Mouse (Mus musculus): Measurements from ENCODE around the gene Slc5a2. TPM values are rescaled to one million over a fixed set of nuclear protein-coding genes. Genes with fewer than 3 reads are reported as not detected.

The Slc5a2 gene
- total and polyA plus RNA-seq, 3 experiments, result 0.37 TPM; not detected in 2

- TF ChIP-seq POLR2A (IDR thresholded peaks at IDR 0.05; ENCODE audit: insufficient read depth, low read depth, low read length) (no peak), EP300 (IDR thresholded peaks at IDR 0.05; ENCODE audit: insufficient read depth, low read depth, low read length) (no peak), CTCF (IDR thresholded peaks at IDR 0.05) (no peak)
- no peak for DNase-seq
- WGBS, result 62% methylated on average over 7 of the region's 7 CpGs
- Histone ChIP-seq H3K4me3 (no peak overlapping the region), H3K27ac (no peak overlapping the region), H3K27me3 (ENCODE audit: control insufficient read depth, insufficient read depth, low read length) (no peaks in the 10 kb centered on the region), H3K4me1 (ENCODE audit: control insufficient read depth, insufficient read depth, low read length) (no peaks in the 10 kb centered on the region), H3K79me2 (replicated peaks; ENCODE audit: control insufficient read depth, insufficient read depth, low read length) (no peaks in the 10 kb centered on the region), H3K9ac (ENCODE audit: low read depth, low read length) (no peak overlapping the region), H3K36me3 (ENCODE audit: control insufficient read depth, insufficient read depth, low read length) (no peaks in the 10 kb centered on the region)
- intact Hi-C loops (cut with DNase I), result no loop called here
Observed at GRCm38 (mm10) chr7:128282532-128283244, 17.2 kb downstream of the Slc5a2 start.

GRCm38 (mm10) chr7:128284047-128284446 is 18.6 kb downstream of the Slc5a2 start:
- Histone ChIP-seq H3K36me3 (ENCODE audit: control insufficient read depth, insufficient read depth, low read length) (no peaks in the 10 kb centered on the region), H3K27ac (no peak overlapping the region)

GRCm38 (mm10) chr7:128285060-128285459 is 19.6 kb downstream of the Slc5a2 start:
- H3K36me3 ChIP-seq (ENCODE audit: control insufficient read depth, insufficient read depth, low read length), result no peaks in the 10 kb centered on the region
- intact Hi-C loops (cut with DNase I), result no loop called here
- 85% methylated on average over 8 of the region's 8 CpGs for WGBS

More at GRCm38 (mm10) chr7:128284047-128284446, 18.6 kb downstream of the Slc5a2 start:
- WGBS, result 73% methylated on average over 5 of the region's 5 CpGs
- Histone ChIP-seq H3K4me1 (ENCODE audit: control insufficient read depth, insufficient read depth, low read length) (peaks cover 3% of the 10 kb centered on the region; the same call in 1 of the 2 replicates), H3K4me3 (no peak overlapping the region), H3K27me3 (ENCODE audit: control insufficient read depth, insufficient read depth, low read length) (no peaks in the 10 kb centered on the region), H3K79me2 (replicated peaks; ENCODE audit: control insufficient read depth, insufficient read depth, low read length) (no peaks in the 10 kb centered on the region), H3K9ac (ENCODE audit: low read depth, low read length) (no peak overlapping the region)
- intact Hi-C loops (cut with DNase I), result no loop called here
- no peak for TF ChIP-seq EP300 (IDR thresholded peaks at IDR 0.05; ENCODE audit: insufficient read depth, low read depth, low read length)
- no peak for TF ChIP-seq CTCF (IDR thresholded peaks at IDR 0.05)
- no peak for TF ChIP-seq POLR2A (IDR thresholded peaks at IDR 0.05; ENCODE audit: insufficient read depth, low read depth, low read length)
- DNase-seq, result no peak

GRCm38 (mm10) chr7:128288923-128289544 is 23.6 kb downstream of the Slc5a2 start:
- 0 out of 2 replicates have a peak overlapping the region, but pooled peaks have one; percentile 15 for H3K27ac ChIP-seq
- no peak overlapping the region for H3K4me3 ChIP-seq
- DNase-seq, result no peak
- peaks cover 3% of the 10 kb centered on the region; the same call in 1 of the 2 replicates for H3K4me1 ChIP-seq (ENCODE audit: control insufficient read depth, insufficient read depth, low read length)
- whole genome bisulfite sequencing, result 28% methylated on average over 9 of the region's 9 CpGs
- no peaks in the 10 kb centered on the region for H3K27me3 ChIP-seq (ENCODE audit: control insufficient read depth, insufficient read depth, low read length)
- 0 out of 2 replicates have a peak overlapping the region, but pooled peaks have one; percentile 12 for H3K9ac ChIP-seq (ENCODE audit: low read depth, low read length)
- no peaks in the 10 kb centered on the region for H3K79me2 ChIP-seq (replicated peaks; ENCODE audit: control insufficient read depth, insufficient read depth, low read length)
- H3K36me3 ChIP-seq (ENCODE audit: control insufficient read depth, insufficient read depth, low read length), result no peaks in the 10 kb centered on the region
- intact Hi-C loops (cut with DNase I), result no loop called here
- TF ChIP-seq EP300 (IDR thresholded peaks at IDR 0.05; ENCODE audit: insufficient read depth, low read depth, low read length) (no peak), POLR2A (IDR thresholded peaks at IDR 0.05; ENCODE audit: insufficient read depth, low read depth, low read length) (no peak), CTCF (IDR thresholded peaks at IDR 0.05) (peak; percentile 43)

More at GRCm38 (mm10) chr7:128285060-128285459, 19.6 kb downstream of the Slc5a2 start:
- peaks cover 3% of the 10 kb centered on the region; the same call in 1 of the 2 replicates for H3K4me1 ChIP-seq (ENCODE audit: control insufficient read depth, insufficient read depth, low read length)
- no peaks in the 10 kb centered on the region for H3K79me2 ChIP-seq (replicated peaks; ENCODE audit: control insufficient read depth, insufficient read depth, low read length)
- DNase-seq, result no peak
- TF ChIP-seq CTCF (IDR thresholded peaks at IDR 0.05) (no peak), POLR2A (IDR thresholded peaks at IDR 0.05; ENCODE audit: insufficient read depth, low read depth, low read length) (no peak), EP300 (IDR thresholded peaks at IDR 0.05; ENCODE audit: insufficient read depth, low read depth, low read length) (no peak)
- H3K4me3 ChIP-seq, result no peak overlapping the region
- H3K27me3 ChIP-seq (ENCODE audit: control insufficient read depth, insufficient read depth, low read length), result no peaks in the 10 kb centered on the region
- no peak overlapping the region for H3K27ac ChIP-seq
- no peak overlapping the region for H3K9ac ChIP-seq (ENCODE audit: low read depth, low read length)

GRCm38 (mm10) chr7:128294785-128295184 is 29.3 kb downstream of the Slc5a2 start:
- Histone ChIP-seq H3K27me3 (ENCODE audit: control insufficient read depth, insufficient read depth, low read length) (no peaks in the 10 kb centered on the region), H3K4me1 (ENCODE audit: control insufficient read depth, insufficient read depth, low read length) (peaks cover 3% of the 10 kb centered on the region), H3K36me3 (ENCODE audit: control insufficient read depth, insufficient read depth, low read length) (no peaks in the 10 kb centered on the region), H3K4me3 (no peak overlapping the region), H3K79me2 (replicated peaks; ENCODE audit: control insufficient read depth, insufficient read depth, low read length) (no peaks in the 10 kb centered on the region; the same call in 1 of the 2 replicates), H3K9ac (ENCODE audit: low read depth, low read length) (no peak overlapping the region), H3K27ac (no peak overlapping the region)
- DNase-seq, result no peak
- TF ChIP-seq EP300 (IDR thresholded peaks at IDR 0.05; ENCODE audit: insufficient read depth, low read depth, low read length) (no peak), CTCF (IDR thresholded peaks at IDR 0.05) (no peak), POLR2A (IDR thresholded peaks at IDR 0.05; ENCODE audit: insufficient read depth, low read depth, low read length) (no peak)
- 87% methylated on average over 10 of the region's 10 CpGs for WGBS
- intact Hi-C loops (cut with DNase I), result no loop called here

GRCm38 (mm10) chr7:128296514-128296913 is 31.1 kb downstream of the Slc5a2 start:
- no peak for DNase-seq
- 62% methylated on average over 3 of the region's 3 CpGs for WGBS
- no peak overlapping the region for H3K27ac ChIP-seq
- no peak for TF ChIP-seq CTCF (IDR thresholded peaks at IDR 0.05)
- intact Hi-C loops (cut with DNase I), result no loop called here
- H3K79me2 ChIP-seq (replicated peaks; ENCODE audit: control insufficient read depth, insufficient read depth, low read length), result no peaks in the 10 kb centered on the region; the same call in 1 of the 2 replicates
- no peaks in the 10 kb centered on the region for H3K27me3 ChIP-seq (ENCODE audit: control insufficient read depth, insufficient read depth, low read length)
- no peaks in the 10 kb centered on the region for H3K36me3 ChIP-seq (ENCODE audit: control insufficient read depth, insufficient read depth, low read length)
- H3K9ac ChIP-seq (ENCODE audit: low read depth, low read length), result no peak overlapping the region
- H3K4me3 ChIP-seq, result no peak overlapping the region
- H3K4me1 ChIP-seq (ENCODE audit: control insufficient read depth, insufficient read depth, low read length), result peaks cover 3% of the 10 kb centered on the region
